Mouse (Mus musculus): Measurements from ENCODE around the gene Cul9.
A peak's percentile ranks its signal among the peaks of the same experiment; 100 is the strongest.
"Not testable (repeated sequence)": the region's sequence is repeated elsewhere in the genome, so short reads cannot be mapped to it uniquely, and the experiment has no call there.

Gene Cul9

GRCm38 (mm10) chr17:46545813-46546564, at the start of gene Cul9:
Gene Cul9 (minus strand): TSS chr17:46546388.
- no peak for DNase-seq (ENCODE audit: low read depth, low spot score)

DNA sequence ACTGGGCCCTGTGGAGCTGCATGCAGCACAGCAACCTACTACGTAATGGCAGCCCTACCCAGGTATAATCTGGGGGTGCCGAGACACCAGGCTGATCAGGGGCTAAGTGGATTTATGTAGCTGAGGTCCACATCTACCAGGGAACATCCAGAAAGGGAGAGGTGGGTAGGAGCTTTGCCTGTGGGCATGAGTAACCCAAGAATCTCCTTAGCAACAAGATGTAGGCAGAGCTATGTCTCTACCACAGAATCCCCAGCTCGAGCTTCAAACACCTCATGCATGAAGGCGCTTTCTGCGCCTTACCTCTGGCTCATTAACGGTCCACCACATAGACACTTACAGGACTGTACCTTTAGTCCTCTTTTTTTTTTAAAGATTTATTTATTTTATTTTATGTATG, 49.1 kb upstream of the Cul9 start:
- DNase-seq (ENCODE audit: low read depth, low spot score) = no peak

DNA sequence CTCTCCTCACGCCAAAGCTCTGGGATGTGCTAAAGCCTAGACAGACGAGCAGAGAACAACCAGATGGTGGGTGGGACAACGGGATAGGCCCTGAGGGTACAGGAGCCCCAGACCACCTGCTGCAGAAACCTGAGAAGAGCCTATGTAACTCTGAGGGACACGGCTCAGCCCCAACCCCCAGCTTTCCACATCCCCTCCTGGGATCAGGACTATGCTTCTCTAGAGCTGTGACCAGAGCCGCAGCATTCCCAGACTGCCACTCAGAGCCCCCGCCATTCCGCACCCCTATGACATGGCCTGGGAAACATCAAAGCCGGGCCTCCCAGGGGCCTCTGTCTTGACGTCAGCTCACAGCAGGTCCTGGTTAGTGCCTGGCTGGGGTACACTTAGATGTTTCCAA, 48.4 kb upstream of the Cul9 start:
- no peak for DNase-seq (ENCODE audit: low read depth, low spot score)

DNA sequence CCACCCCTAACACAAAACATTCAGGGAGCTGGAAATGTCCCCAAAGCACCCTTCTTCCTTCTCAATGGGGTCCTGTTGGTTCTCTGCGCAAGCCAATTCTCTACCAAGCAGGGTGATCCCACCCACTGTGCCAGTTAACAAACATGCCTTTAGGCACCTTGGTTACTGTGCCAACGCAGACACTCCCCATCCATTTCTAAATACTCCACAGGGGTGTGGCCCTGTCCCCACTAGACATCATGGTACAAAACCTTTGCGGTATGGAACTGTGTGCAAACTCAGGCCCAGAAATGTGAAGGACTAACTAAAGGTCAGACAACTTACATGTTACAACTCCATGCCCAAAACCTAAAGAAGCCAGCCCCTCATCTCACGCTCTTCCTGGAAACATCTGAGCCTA, 46.9 kb upstream of the Cul9 start:
- no peak for DNase-seq (ENCODE audit: low read depth, low spot score)

GRCm38 (mm10) chr17:46591406-46591805, 45.2 kb upstream of the Cul9 start:
- no peak for DNase-seq (ENCODE audit: low read depth, low spot score)

DNA sequence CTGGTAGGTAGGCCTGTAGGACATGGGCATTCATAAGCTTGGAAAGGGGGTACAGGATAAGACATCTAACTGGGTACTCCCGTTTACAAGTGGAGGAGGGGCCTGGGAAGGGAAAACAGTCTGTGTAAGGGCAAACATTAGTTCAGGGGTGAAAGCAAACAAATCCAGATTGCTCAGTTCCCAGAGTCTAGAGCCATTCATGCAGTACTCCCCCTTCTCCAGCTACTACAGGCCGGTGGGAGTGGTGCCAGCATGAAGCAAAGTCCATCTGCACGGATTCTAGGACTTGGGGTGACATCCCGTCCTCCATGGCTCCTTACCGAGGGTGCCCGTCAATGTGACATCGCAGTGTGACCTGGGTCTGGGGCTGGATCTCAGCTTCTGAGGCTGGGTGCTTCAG, 44.3 kb upstream of the Cul9 start:
- DNase-seq (ENCODE audit: low read depth, low spot score) = no peak

DNA sequence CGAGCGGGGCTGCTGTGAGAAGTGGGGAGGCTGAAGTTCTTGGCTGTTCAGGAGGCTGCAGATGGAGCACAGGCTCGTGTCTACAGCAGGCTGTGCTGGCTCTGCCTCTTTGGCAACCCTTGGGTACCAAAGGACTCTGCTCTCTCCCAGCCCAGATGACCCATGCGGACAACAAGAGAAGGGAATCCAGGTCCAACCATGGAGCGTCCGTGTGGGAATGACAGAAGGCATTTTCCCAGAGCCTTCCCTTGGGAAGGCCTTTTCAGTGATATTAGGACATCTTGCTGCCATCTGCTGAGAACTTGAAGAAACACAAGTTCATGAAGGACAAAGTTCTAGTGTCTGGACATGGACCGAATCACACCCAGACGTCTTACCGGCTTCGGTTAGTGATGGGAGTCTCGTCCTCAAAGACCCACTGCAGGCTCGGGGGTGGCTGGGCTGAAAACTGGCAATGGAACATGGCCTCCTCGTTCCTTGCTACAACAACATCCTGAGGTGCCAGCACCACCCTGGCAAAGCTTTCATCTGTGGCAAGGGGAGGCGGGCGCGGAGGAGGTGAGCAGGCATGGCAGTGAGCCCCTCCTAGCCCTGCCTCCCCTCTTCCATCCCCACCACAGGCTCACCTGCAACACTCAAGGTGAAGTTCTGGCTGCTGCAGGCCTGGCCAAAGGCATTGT, 43.6 kb upstream of the Cul9 start:
- DNase-seq (ENCODE audit: low read depth, low spot score) = no peak

GRCm38 (mm10) chr17:46588913-46589312, 42.7 kb upstream of the Cul9 start:
- DNase-seq (ENCODE audit: low read depth, low spot score) = no peak

- peak; percentile 19 for DNase-seq (ENCODE audit: low read depth, low spot score)
Observed at GRCm38 (mm10) chr17:46588173-46588572, 42.0 kb upstream of the Cul9 start.

GRCm38 (mm10) chr17:46586327-46586726, 40.1 kb upstream of the Cul9 start:
- DNase-seq (ENCODE audit: low read depth, low spot score) = no peak

DNA sequence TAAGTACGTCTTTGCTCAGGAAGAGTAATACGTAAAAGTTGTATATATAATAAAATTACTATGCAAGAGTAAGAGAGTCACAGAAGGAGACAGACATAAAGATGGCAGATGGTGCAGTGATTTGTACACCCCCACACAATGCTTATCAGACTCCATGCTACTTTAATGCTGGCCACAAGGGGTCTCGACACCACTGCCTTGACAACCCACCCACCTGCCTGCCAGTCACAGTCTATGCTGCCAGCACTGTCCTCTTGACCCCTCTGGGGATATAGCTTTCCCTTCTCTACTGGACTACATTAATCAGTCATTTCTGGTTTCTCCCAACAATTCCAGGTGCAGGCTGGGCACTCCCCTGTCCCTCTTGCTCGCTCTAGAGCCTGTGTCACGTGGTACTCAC, 32.5 kb upstream of the Cul9 start:
- DNase-seq (ENCODE audit: low read depth, low spot score) = no peak

GRCm38 (mm10) chr17:46576070-46576469, 29.9 kb upstream of the Cul9 start:
- peak; percentile 42 for DNase-seq (ENCODE audit: low read depth, low spot score)

GRCm38 (mm10) chr17:46574535-46574934, 28.3 kb upstream of the Cul9 start:
- DNase-seq (ENCODE audit: low read depth, low spot score) = no peak

GRCm38 (mm10) chr17:46571005-46571404, 24.8 kb upstream of the Cul9 start:
- no peak for DNase-seq (ENCODE audit: low read depth, low spot score)

GRCm38 (mm10) chr17:46559146-46559545, 13.0 kb upstream of the Cul9 start:
- no peak for DNase-seq (ENCODE audit: low read depth, low spot score)

GRCm38 (mm10) chr17:46558151-46558550, 12.0 kb upstream of the Cul9 start:
- DNase-seq (ENCODE audit: low read depth, low spot score) = no peak

- DNase-seq (ENCODE audit: low read depth, low spot score) = not testable (repeated sequence)
Observed at GRCm38 (mm10) chr17:46557321-46557720, 11.1 kb upstream of the Cul9 start.

DNA sequence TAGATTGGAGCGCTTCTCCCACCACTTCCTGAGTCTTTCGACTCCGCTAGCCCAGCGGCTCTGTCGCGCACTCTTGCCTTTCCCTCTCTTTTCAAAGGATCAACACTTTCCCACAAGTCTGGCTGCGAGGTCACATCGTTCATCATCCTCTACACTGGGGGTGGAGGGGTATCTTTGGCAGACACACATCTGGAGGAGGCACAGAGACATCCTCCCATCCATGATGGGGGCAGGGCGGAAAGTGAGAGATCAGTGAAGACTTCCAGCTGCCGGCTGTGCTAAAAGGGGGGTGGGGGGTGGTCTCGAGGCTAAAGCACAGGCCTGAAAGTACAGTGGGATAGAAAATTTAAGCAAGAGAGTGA, 10.4 kb upstream of the Cul9 start:
- no peak for DNase-seq (ENCODE audit: low read depth, low spot score)

DNA sequence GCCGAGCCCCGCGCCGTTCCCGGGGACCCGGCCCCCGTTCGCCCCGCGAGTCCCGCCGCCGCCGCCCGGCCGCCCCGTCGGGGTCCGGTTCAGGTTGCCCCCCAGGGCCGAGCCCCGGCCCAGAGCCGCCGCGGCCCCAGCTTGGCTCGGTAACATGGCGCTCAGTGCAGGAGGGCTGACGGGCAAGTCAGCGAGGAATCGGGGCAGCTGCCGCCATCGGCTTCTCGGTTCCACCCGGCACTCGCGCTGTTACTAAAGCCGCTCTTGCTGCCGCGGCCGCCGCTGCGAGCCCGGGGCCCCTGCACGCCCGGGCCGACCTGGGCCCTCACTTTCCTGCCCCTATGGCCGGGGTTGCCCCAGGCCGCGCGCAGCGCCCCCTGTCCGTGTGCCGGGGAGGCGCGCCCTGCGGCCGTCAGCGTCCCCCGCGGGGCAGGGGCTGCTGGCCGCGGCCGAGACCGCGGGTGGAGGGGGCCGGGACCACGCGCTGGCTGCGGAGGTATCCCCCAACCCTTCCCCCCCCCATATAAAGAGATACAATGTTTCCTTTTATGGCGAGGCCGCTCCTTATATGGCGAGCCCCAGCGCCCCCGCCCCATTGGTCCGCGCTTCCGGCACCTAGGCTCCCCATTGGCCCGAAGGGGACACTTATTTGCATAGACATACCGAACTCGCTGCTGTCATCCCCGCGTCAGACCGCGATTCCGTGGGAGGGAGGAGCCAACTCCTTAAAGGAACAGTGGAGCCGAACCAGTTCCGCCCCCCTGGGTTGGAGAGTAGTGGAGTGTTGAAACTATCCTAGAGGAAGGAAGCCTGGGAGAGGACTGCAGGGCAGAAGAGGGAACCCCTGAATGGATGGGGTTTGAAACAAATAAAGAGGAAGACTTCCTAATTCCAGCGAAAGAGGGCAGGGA, 9.7 kb upstream of the Cul9 start, which contains the start of gene Srf:
TSS of gene Srf (minus strand) at position 503 of the 911 bp plus-strand sequence.
- DNase-seq (ENCODE audit: low read depth, low spot score) = peak; percentile 98

- DNase-seq (ENCODE audit: low read depth, low spot score) = peak; percentile 58
Observed at GRCm38 (mm10) chr17:46554977-46555672, 8.9 kb upstream of the Cul9 start.

DNA sequence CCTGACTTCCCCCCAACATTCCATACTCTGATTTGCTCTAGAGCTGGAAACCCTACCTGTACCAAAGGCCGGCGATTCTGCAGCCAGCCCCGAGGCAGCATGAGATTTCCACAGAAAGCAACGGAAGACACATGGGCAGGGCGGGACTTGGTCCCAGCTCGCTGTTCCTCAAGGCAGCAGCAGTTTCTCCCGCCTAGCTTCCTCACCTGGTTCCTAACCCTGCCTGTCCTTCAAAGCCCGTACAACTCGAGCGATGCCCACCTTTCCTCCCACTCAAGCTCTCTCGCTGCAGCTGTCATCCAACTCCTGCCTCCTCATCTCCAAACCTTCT, 8.4 kb upstream of the Cul9 start:
- DNase-seq (ENCODE audit: low read depth, low spot score) = no peak

- no peak for DNase-seq (ENCODE audit: low read depth, low spot score)
Observed at GRCm38 (mm10) chr17:46553926-46554325, 7.7 kb upstream of the Cul9 start.
